Mouse (Mus musculus) liver, embryonic 13.5 days (tissue): ENCODE data around the gene Marc2. TPM values are rescaled to one million over a fixed set of nuclear protein-coding genes. Genes with fewer than 3 reads are reported as not detected.

ENCODE experiments used
- ATAC-seq: fragments of 200-750 bp; cut with Nextera tagmentation; 2 replicates; pipeline ENCODE4 v1.8.0; 2017; ENCODE audit warnings: low read depth, mild to moderate bottlenecking, moderate number of reproducible peaks, moderate library complexity
- DNase-seq: peaks from one replicate; pipeline ENCODE4 v3.0.0; 2022
- H3K27ac ChIP-seq: fragments of 300-500 bp; sonication (generic); 2 replicates; pipeline ENCODE4 v1.5.1; 2015; ENCODE audit warnings: moderate library complexity, mild to moderate bottlenecking, inconsistent platforms
- H3K27me3 ChIP-seq: fragments of 300-500 bp; sonication (generic); 2 replicates; pipeline ENCODE4 v1.6.1; 2015; ENCODE audit warnings: mild to moderate bottlenecking, inconsistent platforms
- H3K36me3 ChIP-seq: fragments of 300-500 bp; sonication (generic); 2 replicates; pipeline ENCODE4 v1.6.1; 2015; ENCODE audit warnings: mild to moderate bottlenecking, inconsistent platforms
- H3K4me1 ChIP-seq: fragments of 300-500 bp; sonication (generic); replicated peaks from 2 replicates; pipeline ENCODE4 v1.6.1; 2015; ENCODE audit warnings: inconsistent platforms
- H3K4me2 ChIP-seq: fragments of 300-500 bp; sonication (generic); 2 replicates; pipeline ENCODE4 v1.6.1; 2015; ENCODE audit warnings: inconsistent platforms, mild to moderate bottlenecking, moderate library complexity
- H3K4me3 ChIP-seq: fragments of 300-500 bp; sonication (generic); replicated peaks from 2 replicates; pipeline ENCODE4 v1.5.1; 2015; ENCODE audit warnings: mild to moderate bottlenecking, inconsistent platforms
- H3K9ac ChIP-seq: fragments of 300-500 bp; sonication (generic); 2 replicates; pipeline ENCODE4 v1.6.1; 2015; ENCODE audit warnings: mild to moderate bottlenecking, inconsistent platforms
- H3K9me3 ChIP-seq: fragments of 300-500 bp; sonication (generic); replicated peaks from 2 replicates; pipeline ENCODE4 v1.6.1; 2016; ENCODE audit warnings: inconsistent platforms
- WGBS: fragments of 180-500 bp; shearing (Covaris S2); methylation state at CpG from one replicate; pipeline ENCODE4 v1.1.7; 2015; ENCODE audit not compliant: insufficient replicate concordance; 5-methylcytosine and 5-hydroxymethylcytosine counted together
- polyA plus RNA-seq: library from polyadenylated mRNA; unstranded; fragments of >200 nt; fragmentation: Nextera tagmentation; extraction: Ambion mirVana; gene quantifications from 2 replicates; pipeline ENCODE4 v1.2.1, GENCODE M21; 2015

Gene Marc2
- polyA plus RNA-seq, 1 experiment from 2014 or later: 189 TPM

GRCm38 (mm10) chr1:184853922-184854321 is 7.7 kb upstream of the Marc2 start:
- Histone ChIP-seq H3K9ac (peak overlapping the region; percentile 46; the same call in 1 of the 2 replicates), H3K4me2 (peak overlapping the region; percentile 41), H3K9me3 (no peaks in the 10 kb centered on the region), H3K4me1 (peaks cover 32% of the 10 kb centered on the region), H3K36me3 (no peaks in the 10 kb centered on the region), H3K27me3 (no peaks in the 10 kb centered on the region), H3K4me3 (no peak overlapping the region), H3K27ac (no peak overlapping the region)
- ATAC-seq: no peak
- no peak for DNase-seq
- 21% methylated on average over 3 of the region's 3 CpGs for WGBS

- Histone ChIP-seq H3K9ac (peak overlapping the region; percentile 46; the same call in 1 of the 2 replicates), H3K27ac (peak overlapping the region; percentile 48), H3K4me1 (peaks cover 32% of the 10 kb centered on the region), H3K27me3 (no peaks in the 10 kb centered on the region), H3K36me3 (no peaks in the 10 kb centered on the region), H3K4me3 (peak overlapping the region; percentile 1; the same call in 1 of the 2 replicates), H3K9me3 (no peaks in the 10 kb centered on the region), H3K4me2 (peak overlapping the region; percentile 41)
- peak; percentile 38 for DNase-seq
- 9% methylated on average over 5 of the region's 5 CpGs for whole genome bisulfite sequencing
- ATAC-seq: no peak
Measured at GRCm38 (mm10) chr1:184853339-184853738, 7.1 kb upstream of the Marc2 start.

- ATAC-seq (peak; percentile 93), DNase-seq (peak; percentile 77)
- Histone ChIP-seq H3K4me3 (peak overlapping the region; percentile 25), H3K4me2 (peak overlapping the region; percentile 58), H3K27ac (peak overlapping the region; percentile 74), H3K4me1 (peaks cover 41% of the 10 kb centered on the region), H3K27me3 (no peaks in the 10 kb centered on the region), H3K36me3 (no peaks in the 10 kb centered on the region), H3K9ac (peak overlapping the region; percentile 54), H3K9me3 (no peaks in the 10 kb centered on the region)
- WGBS: 14% methylated on average over 31 of the region's 31 CpGs
Measured at GRCm38 (mm10) chr1:184851741-184852618, 5.7 kb upstream of the Marc2 start.

GRCm38 (mm10) chr1:184851166-184851565 is 4.9 kb upstream of the Marc2 start:
- Histone ChIP-seq H3K36me3 (no peaks in the 10 kb centered on the region), H3K27ac (peak overlapping the region; percentile 74), H3K27me3 (no peaks in the 10 kb centered on the region), H3K4me3 (no peak overlapping the region), H3K4me1 (peaks cover 50% of the 10 kb centered on the region), H3K9me3 (no peaks in the 10 kb centered on the region), H3K4me2 (peak overlapping the region; percentile 58), H3K9ac (peak overlapping the region; percentile 54; the same call in 1 of the 2 replicates)
- DNase-seq (no peak), ATAC-seq (no peak)
- 54% methylated on average over 7 of the region's 7 CpGs for WGBS

GRCm38 (mm10) chr1:184846973-184847372 is 722 bp upstream of the Marc2 start:
- Histone ChIP-seq H3K27me3 (no peaks in the 10 kb centered on the region), H3K4me1 (peaks cover 58% of the 10 kb centered on the region), H3K27ac (peak overlapping the region; percentile 80), H3K9me3 (no peaks in the 10 kb centered on the region), H3K36me3 (no peaks in the 10 kb centered on the region; the same call in 1 of the 2 replicates), H3K4me3 (peak overlapping the region; percentile 82), H3K9ac (peak overlapping the region; percentile 92), H3K4me2 (peak overlapping the region; percentile 88)
- ATAC-seq: peak; percentile 37
- DNase-seq: no peak
- 10% methylated on average over 3 of the region's 3 CpGs for whole genome bisulfite sequencing

GRCm38 (mm10) chr1:184845111-184846071 is 860 bp downstream of the Marc2 start:
- 1% methylated on average over 67 of the region's 67 CpGs for WGBS
- Histone ChIP-seq H3K27me3 (no peaks in the 10 kb centered on the region), H3K9ac (peak overlapping the region; percentile 92), H3K4me1 (peaks cover 61% of the 10 kb centered on the region), H3K4me3 (peak overlapping the region; percentile 82), H3K9me3 (no peaks in the 10 kb centered on the region), H3K27ac (peak overlapping the region; percentile 87), H3K36me3 (peaks cover 9% of the 10 kb centered on the region), H3K4me2 (peak overlapping the region; percentile 88)
- peak; percentile 94 for DNase-seq
- ATAC-seq: peak; percentile 98

GRCm38 (mm10) chr1:184844326-184845066 is 1.8 kb downstream of the Marc2 start:
- H3K36me3 ChIP-seq: peaks cover 17% of the 10 kb centered on the region
- H3K27me3 ChIP-seq: no peaks in the 10 kb centered on the region
- ATAC-seq: no peak
- no peaks in the 10 kb centered on the region for H3K9me3 ChIP-seq
- H3K4me2 ChIP-seq: peak overlapping the region; percentile 88
- peak; percentile 45 for DNase-seq
- peak overlapping the region; percentile 92 for H3K9ac ChIP-seq
- peak overlapping the region; percentile 87 for H3K27ac ChIP-seq
- 14% methylated on average over 15 of the region's 15 CpGs for WGBS
- peaks cover 67% of the 10 kb centered on the region for H3K4me1 ChIP-seq
- H3K4me3 ChIP-seq: peak overlapping the region; percentile 82

- ATAC-seq (no peak), DNase-seq (no peak)
- no peaks in the 10 kb centered on the region for H3K27me3 ChIP-seq
- no peaks in the 10 kb centered on the region for H3K9me3 ChIP-seq
- H3K4me2 ChIP-seq: no peak overlapping the region
- H3K4me1 ChIP-seq: peaks cover 63% of the 10 kb centered on the region
- peak overlapping the region; percentile 62 for H3K27ac ChIP-seq
- 66% methylated on average over 4 of the region's 4 CpGs for WGBS
- no peak overlapping the region for H3K9ac ChIP-seq
- no peak overlapping the region for H3K4me3 ChIP-seq
- H3K36me3 ChIP-seq: peaks cover 60% of the 10 kb centered on the region
Measured at GRCm38 (mm10) chr1:184837649-184838048, 8.6 kb downstream of the Marc2 start.

GRCm38 (mm10) chr1:184836350-184836749 is 9.9 kb downstream of the Marc2 start:
- H3K36me3 ChIP-seq: peaks cover 73% of the 10 kb centered on the region
- no peak overlapping the region for H3K27ac ChIP-seq

GRCm38 (mm10) chr1:184833499-184833898 is 12.8 kb downstream of the Marc2 start:
- Histone ChIP-seq H3K4me1 (peaks cover 28% of the 10 kb centered on the region), H3K4me2 (no peak overlapping the region), H3K9ac (no peak overlapping the region), H3K9me3 (no peaks in the 10 kb centered on the region), H3K36me3 (peaks cover 80% of the 10 kb centered on the region), H3K27ac (no peak overlapping the region), H3K4me3 (no peak overlapping the region), H3K27me3 (no peaks in the 10 kb centered on the region)
- DNase-seq (no peak), ATAC-seq (peak; percentile 79)
- WGBS: 52% methylated on average over 7 of the region's 7 CpGs

More at GRCm38 (mm10) chr1:184836350-184836749, 9.9 kb downstream of the Marc2 start:
- no peak overlapping the region for H3K9ac ChIP-seq
- no peak for DNase-seq
- no peaks in the 10 kb centered on the region for H3K9me3 ChIP-seq
- no peaks in the 10 kb centered on the region for H3K27me3 ChIP-seq
- peaks cover 50% of the 10 kb centered on the region for H3K4me1 ChIP-seq
- no peak overlapping the region for H3K4me3 ChIP-seq
- no peak overlapping the region for H3K4me2 ChIP-seq
- 76% methylated on average over 5 of the region's 5 CpGs for WGBS
- ATAC-seq: no peak
